Mouse (Mus musculus) limb, embryonic 14.5 days (tissue): ENCODE data around the gene Mdh2. TPM values are rescaled to one million over a fixed set of nuclear protein-coding genes. Genes with fewer than 3 reads are reported as not detected.

Experiments
- ATAC-seq: fragments of 200-750 bp; cut with Nextera tagmentation; 2 replicates; pipeline ENCODE4 v1.8.0; 2017; ENCODE audit warnings: low read depth, moderate number of reproducible peaks, moderate TSS enrichment; ENCODE audit not compliant: low FRiP score
- DNase-seq: peaks from one replicate; pipeline ENCODE4 v3.0.0-alpha.2; 2015; ENCODE audit warnings: low spot score
- H3K27ac ChIP-seq: fragments of 300-500 bp; sonication (generic); replicated peaks from 2 replicates; pipeline ENCODE4 v1.5.1; 2014; ENCODE audit warnings: low read depth, mild to moderate bottlenecking, low read length, moderate library complexity, mixed read lengths
- H3K27me3 ChIP-seq: fragments of 300-500 bp; sonication (generic); 2 replicates; pipeline ENCODE4 v1.6.1; 2014; ENCODE audit warnings: low read length, mixed read lengths; ENCODE audit not compliant: control insufficient read depth, insufficient read depth
- H3K36me3 ChIP-seq: fragments of 300-500 bp; sonication (generic); 2 replicates; pipeline ENCODE4 v1.6.1; 2014; ENCODE audit warnings: mild to moderate bottlenecking, low read length, moderate library complexity, mixed read lengths; ENCODE audit not compliant: control insufficient read depth, insufficient read depth
- H3K4me1 ChIP-seq: fragments of 300-500 bp; sonication (generic); 2 replicates; pipeline ENCODE4 v1.6.1; 2014; ENCODE audit warnings: antibody characterized with exemption, low read length, mixed read lengths; ENCODE audit not compliant: control insufficient read depth, insufficient read depth
- H3K4me2 ChIP-seq: fragments of 300-500 bp; sonication (generic); replicated peaks from 2 replicates; pipeline ENCODE4 v1.6.1; 2014; ENCODE audit warnings: low read depth, mild to moderate bottlenecking, low read length, moderate library complexity; ENCODE audit not compliant: severe bottlenecking
- H3K4me3 ChIP-seq: fragments of 300-500 bp; sonication (generic); replicated peaks from 2 replicates; pipeline ENCODE4 v1.5.1; 2014; ENCODE audit warnings: low read length
- H3K9ac ChIP-seq: fragments of 300-500 bp; sonication (generic); 2 replicates; pipeline ENCODE4 v1.6.1; 2014; ENCODE audit warnings: mild to moderate bottlenecking, low read depth, low read length, moderate library complexity; ENCODE audit not compliant: severe bottlenecking
- H3K9me3 ChIP-seq: fragments of 300-500 bp; sonication (generic); 2 replicates; pipeline ENCODE4 v1.6.1; 2016; ENCODE audit warnings: low read length; ENCODE audit not compliant: control insufficient read depth
- POLR2A ChIP-seq: fragments of 200-500 bp; IDR thresholded peaks from 2 replicates; pipeline ENCODE4 v1.8.0; 2012; ENCODE audit warnings: inconsistent platforms, mild to moderate bottlenecking, moderate library complexity, borderline replicate concordance; ENCODE audit not compliant: insufficient read depth, insufficient read length; ENCODE audit errors: extremely low read depth
- WGBS: fragments of 180-500 bp; shearing (Covaris S2); extraction: QIAGEN DNeasy Blood & Tissue Kit; methylation state at CpG from one replicate; pipeline ENCODE4 v1.1.7; 2014; 5-methylcytosine and 5-hydroxymethylcytosine counted together
- polyA plus RNA-seq, 2 experiments: library from polyadenylated mRNA; depleted of rRNA in 1 of 2; stranded (reverse) in 1 of 2; unstranded in 1 of 2; fragments of >200 nt; fragmentation: Nextera tagmentation in 1 of 2; extraction: Ambion mirVana in 1 of 2; gene quantifications; 2 replicates each; pipeline versions ENCODE4 v1.2.1 to v1.2.3; 2012 to 2014

Gene Mdh2
- polyA plus RNA-seq, 2 experiments, result 339 to 429 TPM

GRCm38 (mm10) chr5:135751041-135751440, 27.2 kb upstream of the Mdh2 start:
- Histone ChIP-seq H3K4me1 (no peaks in the 10 kb centered on the region), H3K4me3 (no peak overlapping the region), H3K27me3 (no peaks in the 10 kb centered on the region), H3K4me2 (no peak overlapping the region), H3K27ac (no peak overlapping the region), H3K9ac (no peak overlapping the region), H3K36me3 (no peaks in the 10 kb centered on the region), H3K9me3 (no peaks in the 10 kb centered on the region; the same call in 1 of the 2 replicates)
- no peak for TF ChIP-seq POLR2A
- no peak for ATAC-seq
- WGBS, result 92% methylated on average over 1 of the region's 1 CpGs
- no peak for DNase-seq

GRCm38 (mm10) chr5:135751595-135751994, 26.7 kb upstream of the Mdh2 start:
- TF ChIP-seq POLR2A, result no peak
- no peak overlapping the region for H3K9ac ChIP-seq
- H3K4me1 ChIP-seq, result no peaks in the 10 kb centered on the region
- no peak overlapping the region for H3K4me2 ChIP-seq
- H3K27me3 ChIP-seq, result no peaks in the 10 kb centered on the region
- H3K9me3 ChIP-seq, result no peaks in the 10 kb centered on the region; the same call in 1 of the 2 replicates
- no peak overlapping the region for H3K27ac ChIP-seq
- 76% methylated on average over 2 of the region's 2 CpGs for WGBS
- H3K4me3 ChIP-seq, result no peak overlapping the region
- ATAC-seq (no peak), DNase-seq (no peak)
- H3K36me3 ChIP-seq, result no peaks in the 10 kb centered on the region

GRCm38 (mm10) chr5:135761881-135762280, 16.4 kb upstream of the Mdh2 start:
- ATAC-seq, result no peak
- no peak overlapping the region for H3K27ac ChIP-seq

GRCm38 (mm10) chr5:135763526-135763925, 14.8 kb upstream of the Mdh2 start:
- Histone ChIP-seq H3K4me2 (no peak overlapping the region), H3K27ac (no peak overlapping the region), H3K4me3 (no peak overlapping the region), H3K36me3 (no peaks in the 10 kb centered on the region), H3K9me3 (no peaks in the 10 kb centered on the region), H3K27me3 (no peaks in the 10 kb centered on the region), H3K4me1 (no peaks in the 10 kb centered on the region), H3K9ac (no peak overlapping the region)
- WGBS, result 3% methylated on average over 7 of the region's 7 CpGs
- no peak for TF ChIP-seq POLR2A
- DNase-seq (peak; percentile 77), ATAC-seq (peak; percentile 70; the same call in 1 of the 2 replicates)

More at GRCm38 (mm10) chr5:135761881-135762280, 16.4 kb upstream of the Mdh2 start:
- no peak for DNase-seq
- Histone ChIP-seq H3K4me2 (no peak overlapping the region), H3K9me3 (no peaks in the 10 kb centered on the region), H3K4me1 (no peaks in the 10 kb centered on the region), H3K4me3 (no peak overlapping the region), H3K9ac (no peak overlapping the region), H3K27me3 (no peaks in the 10 kb centered on the region), H3K36me3 (no peaks in the 10 kb centered on the region)
- TF ChIP-seq POLR2A, result no peak
- WGBS, result 79% methylated on average over 3 of the region's 3 CpGs

GRCm38 (mm10) chr5:135764971-135765370, 13.3 kb upstream of the Mdh2 start:
- Histone ChIP-seq H3K9me3 (no peaks in the 10 kb centered on the region), H3K27me3 (no peaks in the 10 kb centered on the region), H3K36me3 (no peaks in the 10 kb centered on the region), H3K4me3 (no peak overlapping the region), H3K9ac (no peak overlapping the region), H3K4me1 (no peaks in the 10 kb centered on the region), H3K27ac (no peak overlapping the region), H3K4me2 (no peak overlapping the region)
- DNase-seq (no peak), ATAC-seq (no peak)
- TF ChIP-seq POLR2A, result no peak
- 67% methylated on average over 3 of the region's 3 CpGs for WGBS

- no peak for TF ChIP-seq POLR2A
- no peaks in the 10 kb centered on the region for H3K36me3 ChIP-seq
- H3K4me2 ChIP-seq, result no peak overlapping the region
- no peak overlapping the region for H3K4me3 ChIP-seq
- H3K9me3 ChIP-seq, result no peaks in the 10 kb centered on the region
- no peaks in the 10 kb centered on the region for H3K27me3 ChIP-seq
- 50% methylated on average over 3 of the region's 3 CpGs for WGBS
- H3K27ac ChIP-seq, result no peak overlapping the region
- H3K9ac ChIP-seq, result no peak overlapping the region
- DNase-seq (no peak), ATAC-seq (no peak)
- peaks cover 3% of the 10 kb centered on the region; the same call in 1 of the 2 replicates for H3K4me1 ChIP-seq
Measured at GRCm38 (mm10) chr5:135772519-135772918, 5.8 kb upstream of the Mdh2 start.
